Mouse (Mus musculus) heart, adult 2 months (tissue): ENCODE measurements around the gene Fosb.

Experiments
- CTCF ChIP-seq: fragments of 200-600 bp; IDR thresholded peaks from 2 replicates; pipeline ENCODE4 v1.8.1; 2022; ENCODE audit warnings: antibody characterized with exemption, mild to moderate bottlenecking, moderate library complexity
- POLR2A ChIP-seq: fragments of 200-500 bp; IDR thresholded peaks from 2 replicates; pipeline ENCODE4 v1.6.1; 2011; ENCODE audit warnings: mild to moderate bottlenecking, low read depth, low read length, control low read depth; ENCODE audit not compliant: insufficient read depth

DNA sequence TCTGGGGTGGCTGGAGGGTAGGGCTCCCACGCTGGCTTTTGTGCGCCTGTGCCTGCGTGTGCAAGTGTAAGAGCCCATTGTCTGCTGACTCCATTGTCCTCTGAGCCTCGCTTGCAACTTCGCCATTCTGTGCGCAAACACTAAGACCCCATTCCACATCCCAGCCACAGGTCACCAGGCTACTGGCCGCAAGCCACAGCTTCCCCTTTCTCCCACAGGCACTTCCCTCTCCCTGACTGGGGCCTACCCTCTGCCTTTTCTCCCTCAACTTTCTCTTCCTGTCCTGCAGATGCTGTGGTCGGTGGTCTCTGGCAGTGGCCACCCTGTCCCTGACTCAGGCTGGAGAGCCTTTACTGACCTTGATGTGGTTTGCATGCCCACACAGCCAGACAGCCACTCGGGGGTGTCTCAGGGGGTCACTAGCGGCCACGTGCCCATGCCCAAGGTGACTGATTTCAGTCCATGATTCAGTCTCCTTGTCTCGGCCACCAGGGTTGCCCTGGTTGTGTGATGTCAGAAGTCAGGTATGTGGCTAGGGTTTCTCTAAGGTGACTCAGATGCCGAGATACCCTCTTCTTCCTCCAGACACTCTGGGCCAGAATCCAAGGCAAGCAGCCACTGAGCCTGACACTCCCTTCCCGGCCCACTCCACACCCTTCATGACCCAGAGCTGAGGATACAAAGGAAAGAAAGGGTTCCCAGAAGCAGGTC, 6.8 kb upstream of the Fosb start:
- TF ChIP-seq POLR2A (no peak), CTCF (no peak)
